Mouse (Mus musculus): ENCODE measurements around the gene Olfr17. TPM values are rescaled to one million over a fixed set of nuclear protein-coding genes. Genes with fewer than 3 reads are reported as not detected.
"Not testable (repeated sequence)": the region's sequence is repeated elsewhere in the genome, so short reads cannot be mapped to it uniquely, and the experiment has no call there.

Olfr17 gene
- total RNA-seq (2014; rRNA removed) (not detected in 2 replicates), polyA plus RNA-seq (2015; fragmentation: Nextera tagmentation; extraction: Ambion mirVana) (not detected in 2 replicates)

DNA sequence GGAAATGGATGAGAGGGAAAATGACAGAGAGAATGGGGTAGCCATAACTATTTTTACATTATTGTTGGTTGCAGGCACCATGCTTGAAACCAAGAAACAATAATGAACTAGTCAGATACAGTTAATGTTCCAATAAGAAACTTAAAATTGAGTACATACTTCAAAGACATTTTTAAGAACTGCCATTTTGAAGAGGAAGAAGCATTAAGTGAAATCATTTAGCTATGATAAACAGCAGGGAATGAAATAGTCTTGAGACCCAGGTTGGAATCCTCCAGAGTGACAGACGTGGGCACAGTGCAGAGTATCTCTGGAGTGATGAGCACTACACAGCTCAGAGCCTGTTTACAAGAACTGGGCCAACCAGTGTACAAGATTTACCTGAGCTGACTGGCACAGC is at the start of gene Olfr17:
Gene Olfr17, plus strand, starts transcription at position 301 of the 400 bp plus-strand sequence.
- WGBS = 61% methylated on average over 1 of the region's 1 CpGs

DNA sequence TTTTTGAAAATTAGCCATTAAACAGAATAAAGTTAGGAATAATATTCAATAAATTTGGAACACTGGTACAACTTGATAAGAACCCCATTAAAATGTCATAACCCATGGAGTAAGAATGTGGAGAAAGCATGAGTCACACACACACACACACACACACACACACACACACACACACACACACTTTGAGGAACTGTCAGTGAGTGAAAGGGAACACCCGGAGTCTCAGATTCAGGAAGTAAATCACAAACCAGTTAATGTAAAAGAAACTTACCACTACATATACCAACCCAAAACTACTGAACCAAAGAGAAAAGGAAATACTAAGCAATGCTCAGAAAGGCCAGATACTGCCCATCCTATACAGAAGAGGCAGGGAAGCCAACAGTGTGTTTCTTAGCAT is 48.6 kb upstream of the Olfr17 start:
- ATAC-seq (no peak), DNase-seq (no peak)
- Histone ChIP-seq H3K36me3 (ENCODE audit: insufficient read depth) (no peaks in the 10 kb centered on the region), H3K4me1 (ENCODE audit: insufficient read depth) (no peaks in the 10 kb centered on the region), H3K27me3 (ENCODE audit: insufficient read depth, low read length) (no peaks in the 10 kb centered on the region), H3K9me3 (ENCODE audit: low read length) (no peaks in the 10 kb centered on the region), H3K9ac (no peak overlapping the region), H3K4me3 (ENCODE audit: low read depth, low read length) (no peak overlapping the region), H3K4me2 (ENCODE audit: low read depth) (no peak overlapping the region), H3K27ac (ENCODE audit: low read depth, low read length) (no peak overlapping the region)
- 90% methylated on average over 1 of the region's 1 CpGs for WGBS
- TF ChIP-seq CTCF (IDR thresholded peaks at IDR 0.05; ENCODE audit: low read depth) = no peak

More for the DNA sequence above, at the start of gene Olfr17:
- no peak for DNase-seq
- no peaks in the 10 kb centered on the region for H3K36me3 ChIP-seq (ENCODE audit: insufficient read depth)
- ATAC-seq = no peak
- H3K27ac ChIP-seq (ENCODE audit: low read depth, low read length) = no peak within 1 kb of the TSS
- H3K4me2 ChIP-seq (ENCODE audit: low read depth) = no peak within 1 kb of the TSS
- no peaks in the 10 kb centered on the region for H3K9me3 ChIP-seq (ENCODE audit: low read length)
- H3K4me1 ChIP-seq (ENCODE audit: insufficient read depth) = no peaks in the 10 kb centered on the region
- no peak within 1 kb of the TSS for H3K9ac ChIP-seq
- no peak for TF ChIP-seq CTCF (IDR thresholded peaks at IDR 0.05; ENCODE audit: low read depth)
- no peak within 1 kb of the TSS for H3K4me3 ChIP-seq (ENCODE audit: low read depth, low read length)
- no peaks in the 10 kb centered on the region for H3K27me3 ChIP-seq (ENCODE audit: insufficient read depth, low read length)

DNA sequence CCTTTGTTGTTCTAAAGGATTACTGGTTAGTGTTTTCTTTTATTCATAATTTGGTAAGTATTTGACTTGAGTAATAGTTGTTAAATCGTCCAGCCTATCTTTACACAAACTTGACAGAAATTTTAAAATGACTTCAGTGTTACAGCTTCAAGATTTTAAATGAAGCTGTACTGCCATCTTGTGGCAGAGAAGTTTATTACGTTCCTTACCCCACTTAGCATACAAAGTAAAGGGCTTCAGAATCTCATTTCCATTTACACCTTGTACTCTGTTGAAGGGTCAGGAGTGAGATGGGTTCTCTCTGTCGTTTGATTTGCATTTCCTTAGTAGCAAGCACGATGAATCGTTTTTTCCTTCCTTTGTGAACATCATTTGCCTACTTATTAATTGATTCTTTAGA is 47.2 kb upstream of the Olfr17 start:
- Histone ChIP-seq H3K4me3 (ENCODE audit: low read depth, low read length) (no peak overlapping the region), H3K36me3 (ENCODE audit: insufficient read depth) (no peaks in the 10 kb centered on the region), H3K4me1 (ENCODE audit: insufficient read depth) (no peaks in the 10 kb centered on the region), H3K4me2 (ENCODE audit: low read depth) (no peak overlapping the region), H3K9ac (no peak overlapping the region), H3K27me3 (ENCODE audit: insufficient read depth, low read length) (no peaks in the 10 kb centered on the region), H3K9me3 (ENCODE audit: low read length) (no peaks in the 10 kb centered on the region), H3K27ac (ENCODE audit: low read depth, low read length) (no peak overlapping the region)
- peak; percentile 71 for TF ChIP-seq CTCF (IDR thresholded peaks at IDR 0.05; ENCODE audit: low read depth)
- peak; percentile 55 for ATAC-seq
- WGBS = 5% methylated on average over 5 of the region's 5 CpGs
- peak; percentile 79 for DNase-seq

DNA sequence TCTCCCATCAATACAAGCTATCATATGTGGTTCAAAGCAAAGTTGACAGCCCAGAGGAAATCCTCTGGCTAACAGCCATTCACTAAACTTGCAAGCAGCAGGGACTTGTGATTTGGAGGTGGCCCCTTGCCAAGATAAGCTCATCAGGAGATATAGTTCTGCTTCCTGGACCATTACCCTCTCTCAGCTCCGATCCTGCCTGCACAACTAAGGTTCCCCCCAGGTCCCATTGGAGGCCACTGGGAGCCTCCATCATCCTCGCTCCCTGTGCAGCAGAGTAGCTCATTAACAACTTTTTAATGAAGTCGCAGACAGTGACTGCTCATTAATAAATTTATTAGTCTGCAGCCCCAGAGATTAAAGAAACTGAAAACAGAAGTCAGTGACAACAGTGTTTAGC is 45.4 kb upstream of the Olfr17 start:
- Histone ChIP-seq H3K27ac (ENCODE audit: low read depth, low read length) (no peak overlapping the region), H3K4me1 (ENCODE audit: insufficient read depth) (no peaks in the 10 kb centered on the region), H3K9ac (no peak overlapping the region), H3K36me3 (ENCODE audit: insufficient read depth) (no peaks in the 10 kb centered on the region), H3K27me3 (ENCODE audit: insufficient read depth, low read length) (no peaks in the 10 kb centered on the region), H3K4me2 (ENCODE audit: low read depth) (no peak overlapping the region), H3K9me3 (ENCODE audit: low read length) (no peaks in the 10 kb centered on the region), H3K4me3 (ENCODE audit: low read depth, low read length) (no peak overlapping the region)
- WGBS = 43% methylated on average over 3 of the region's 3 CpGs
- no peak for ATAC-seq
- TF ChIP-seq CTCF (IDR thresholded peaks at IDR 0.05; ENCODE audit: low read depth) = no peak
- DNase-seq = no peak

DNA sequence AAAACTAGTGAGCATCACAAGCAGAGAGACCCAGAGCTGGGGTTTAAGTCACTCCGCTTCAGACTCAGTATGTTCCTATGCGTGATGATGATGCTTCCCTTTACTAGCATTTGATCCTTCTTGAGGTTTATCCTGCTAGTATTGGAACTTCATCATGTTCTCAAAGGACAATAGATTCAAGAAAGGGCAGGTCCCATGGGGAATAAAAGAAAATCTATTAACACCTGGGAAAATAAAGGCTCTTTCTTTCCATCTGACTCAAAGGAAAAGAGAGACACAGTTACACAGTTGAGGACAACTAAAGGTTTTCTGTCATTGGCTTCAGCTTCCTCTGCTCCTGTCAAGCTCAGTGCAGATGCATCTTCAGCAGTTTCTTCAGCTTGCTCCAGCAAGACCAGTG is 22.3 kb upstream of the Olfr17 start, which contains the start of gene Olfr714:
Gene Olfr714, plus strand, starts transcription at position 301 of the 400 bp plus-strand sequence.
- 92% methylated on average over 2 of the region's 2 CpGs for WGBS
- no peaks in the 10 kb centered on the region for H3K27me3 ChIP-seq (ENCODE audit: insufficient read depth, low read length)

DNA sequence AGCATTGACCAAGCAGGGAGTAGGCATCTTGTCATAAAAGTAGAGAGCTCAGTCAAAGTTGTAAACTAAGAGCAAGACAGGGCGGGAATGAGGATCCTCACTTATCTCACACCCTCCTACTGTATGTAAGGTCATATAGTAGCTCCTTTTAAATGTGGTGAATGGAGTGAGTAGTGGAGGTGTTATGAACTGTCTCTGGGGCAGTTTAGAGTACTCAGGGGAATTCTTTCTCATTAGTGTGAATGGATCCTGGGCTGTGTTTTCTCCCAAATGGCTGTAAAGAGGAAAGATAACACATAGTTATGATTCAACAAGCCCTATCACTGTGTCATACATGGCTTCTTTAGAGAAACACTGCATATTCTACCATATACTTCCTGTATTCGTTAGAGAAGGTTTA is 17.2 kb downstream of the Olfr17 start, which contains the start of gene Olfr715b:
Gene Olfr715b, minus strand, starts transcription at position 101 of the 400 bp plus-strand sequence.
- not testable (repeated sequence) for H3K36me3 ChIP-seq (ENCODE audit: insufficient read depth); ATAC-seq; H3K27ac ChIP-seq (ENCODE audit: low read depth, low read length); DNase-seq; H3K4me2 ChIP-seq (ENCODE audit: low read depth); H3K9ac ChIP-seq; H3K27me3 ChIP-seq (ENCODE audit: insufficient read depth, low read length); H3K9me3 ChIP-seq (ENCODE audit: low read length); H3K4me3 ChIP-seq (ENCODE audit: low read depth, low read length); H3K4me1 ChIP-seq (ENCODE audit: insufficient read depth)
- WGBS = 83% methylated on average over 1 of the region's 2 CpGs

More for the DNA sequence above, 22.3 kb upstream of the Olfr17 start, which contains the start of gene Olfr714:
- TF ChIP-seq CTCF (IDR thresholded peaks at IDR 0.05; ENCODE audit: low read depth) = no peak
- DNase-seq (no peak), ATAC-seq (no peak)
- no peaks in the 10 kb centered on the region for H3K36me3 ChIP-seq (ENCODE audit: insufficient read depth)
- H3K4me3 ChIP-seq (ENCODE audit: low read depth, low read length) = no peak within 1 kb of the TSS
- H3K4me1 ChIP-seq (ENCODE audit: insufficient read depth) = no peaks in the 10 kb centered on the region
- H3K9me3 ChIP-seq (ENCODE audit: low read length) = no peaks in the 10 kb centered on the region
- H3K4me2 ChIP-seq (ENCODE audit: low read depth) = no peak within 1 kb of the TSS
- no peak within 1 kb of the TSS for H3K9ac ChIP-seq
- H3K27ac ChIP-seq (ENCODE audit: low read depth, low read length) = no peak within 1 kb of the TSS

DNA sequence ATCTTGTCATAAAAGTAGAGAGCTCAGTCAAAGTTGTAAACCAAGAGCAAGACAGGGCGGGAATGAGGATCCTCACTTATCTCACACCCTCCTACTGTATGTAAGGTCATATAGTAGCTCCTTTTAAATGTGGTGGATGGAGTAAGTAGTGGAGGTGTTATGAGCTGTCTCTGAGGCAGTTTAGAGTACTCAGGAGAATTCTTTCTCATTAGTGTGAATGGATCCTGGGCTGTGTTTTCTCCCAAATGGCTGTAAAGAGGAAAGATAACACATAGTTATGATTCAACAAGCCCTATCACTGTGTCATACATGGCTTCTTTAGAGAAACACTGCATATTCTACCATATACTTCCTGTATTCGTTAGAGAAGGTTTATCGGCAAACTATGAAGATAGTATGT is 38.0 kb downstream of the Olfr17 start, which contains the start of gene Olfr715:
Gene Olfr715, minus strand, starts transcription at position 101 of the 400 bp plus-strand sequence.
- not testable (repeated sequence) for H3K9ac ChIP-seq; H3K27me3 ChIP-seq (ENCODE audit: insufficient read depth, low read length); H3K36me3 ChIP-seq (ENCODE audit: insufficient read depth); ATAC-seq; H3K4me3 ChIP-seq (ENCODE audit: low read depth, low read length); H3K4me2 ChIP-seq (ENCODE audit: low read depth); H3K27ac ChIP-seq (ENCODE audit: low read depth, low read length); H3K4me1 ChIP-seq (ENCODE audit: insufficient read depth); DNase-seq; H3K9me3 ChIP-seq (ENCODE audit: low read length)
- 93% methylated on average over 2 of the region's 3 CpGs for WGBS

DNA sequence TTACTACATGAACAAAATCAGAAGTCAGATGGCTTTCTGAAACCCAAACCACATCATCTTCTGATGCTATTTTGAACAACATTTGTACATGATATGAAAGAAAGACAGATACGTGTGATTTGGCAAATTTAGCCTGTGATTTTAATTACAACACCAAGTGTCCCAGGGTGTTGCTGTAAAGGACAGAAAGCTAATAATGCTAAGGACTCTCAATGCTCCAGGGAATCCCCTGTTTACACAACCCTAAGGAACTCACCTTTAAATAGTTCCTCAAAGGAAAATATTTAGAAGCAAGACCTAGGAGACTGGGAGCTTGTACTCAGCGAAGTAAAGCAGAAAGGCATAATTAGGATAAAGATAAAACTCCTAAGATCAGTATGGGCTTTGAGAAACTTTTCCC is 45.0 kb downstream of the Olfr17 start, which contains the start of gene Olfr716:
Gene Olfr716, plus strand, starts transcription at position 301 of the 400 bp plus-strand sequence.
- H3K4me1 ChIP-seq (ENCODE audit: insufficient read depth); H3K27ac ChIP-seq (ENCODE audit: low read depth, low read length); H3K27me3 ChIP-seq (ENCODE audit: insufficient read depth, low read length); ATAC-seq; H3K9ac ChIP-seq; H3K9me3 ChIP-seq (ENCODE audit: low read length); H3K4me3 ChIP-seq (ENCODE audit: low read depth, low read length); H3K36me3 ChIP-seq (ENCODE audit: insufficient read depth); H3K4me2 ChIP-seq (ENCODE audit: low read depth); DNase-seq: not testable (repeated sequence)
- 78% methylated on average over 2 of the region's 2 CpGs for WGBS

Other genes with a start within 250 kb of the Olfr17 start
- not detected in 2 replicates for gene Olfr703, start 249.9 kb upstream of the Olfr17 start, total RNA-seq (2014; rRNA removed)
- not detected in 2 replicates for gene Olfr703, start 249.9 kb upstream of the Olfr17 start, polyA plus RNA-seq (2015; fragmentation: Nextera tagmentation; extraction: Ambion mirVana)
- gene Olfr704, start 230.0 kb upstream of the Olfr17 start, total RNA-seq (2014; rRNA removed) = not detected in 2 replicates
- gene Olfr704, start 230.0 kb upstream of the Olfr17 start, polyA plus RNA-seq (2015; fragmentation: Nextera tagmentation; extraction: Ambion mirVana) = not detected in 2 replicates
- not detected in 2 replicates for gene Olfr705, start 216.3 kb upstream of the Olfr17 start, total RNA-seq (2014; rRNA removed)
- not detected in 2 replicates for gene Olfr705, start 216.3 kb upstream of the Olfr17 start, polyA plus RNA-seq (2015; fragmentation: Nextera tagmentation; extraction: Ambion mirVana)
- gene Olfr706, start 205.1 kb upstream of the Olfr17 start, total RNA-seq (2014; rRNA removed) = not detected in 2 replicates
- gene Olfr706, start 205.1 kb upstream of the Olfr17 start, polyA plus RNA-seq (2015; fragmentation: Nextera tagmentation; extraction: Ambion mirVana) = not detected in 2 replicates
- not detected in 2 replicates for gene Olfr707, start 192.0 kb upstream of the Olfr17 start, total RNA-seq (2014; rRNA removed)
- not detected in 2 replicates for gene Olfr707, start 192.0 kb upstream of the Olfr17 start, polyA plus RNA-seq (2015; fragmentation: Nextera tagmentation; extraction: Ambion mirVana)
- not detected in 2 replicates for gene Olfr1532-ps1, start 185.2 kb upstream of the Olfr17 start, total RNA-seq (2014; rRNA removed)
- not detected in 2 replicates for gene Olfr1532-ps1, start 185.2 kb upstream of the Olfr17 start, polyA plus RNA-seq (2015; fragmentation: Nextera tagmentation; extraction: Ambion mirVana)
- not detected in 2 replicates for gene Olfr709-ps1, start 161.0 kb upstream of the Olfr17 start, total RNA-seq (2014; rRNA removed)
- not detected in 2 replicates for gene Olfr709-ps1, start 161.0 kb upstream of the Olfr17 start, polyA plus RNA-seq (2015; fragmentation: Nextera tagmentation; extraction: Ambion mirVana)
- not detected in 2 replicates for gene Olfr710, start 144.9 kb upstream of the Olfr17 start, total RNA-seq (2014; rRNA removed)
- gene Olfr710, start 144.9 kb upstream of the Olfr17 start, polyA plus RNA-seq (2015; fragmentation: Nextera tagmentation; extraction: Ambion mirVana) = not detected in 2 replicates
- not detected in 2 replicates for gene Olfr6, start 129.3 kb upstream of the Olfr17 start, total RNA-seq (2014; rRNA removed)
- not detected in 2 replicates for gene Olfr6, start 129.3 kb upstream of the Olfr17 start, polyA plus RNA-seq (2015; fragmentation: Nextera tagmentation; extraction: Ambion mirVana)
- gene Olfr711, start 117.8 kb upstream of the Olfr17 start, total RNA-seq (2014; rRNA removed) = not detected in 2 replicates
- gene Olfr711, start 117.8 kb upstream of the Olfr17 start, polyA plus RNA-seq (2015; fragmentation: Nextera tagmentation; extraction: Ambion mirVana) = not detected in 2 replicates
- gene Olfr2, start 87.1 kb upstream of the Olfr17 start, total RNA-seq (2014; rRNA removed) = not detected in 2 replicates
- gene Olfr2, start 87.1 kb upstream of the Olfr17 start, polyA plus RNA-seq (2015; fragmentation: Nextera tagmentation; extraction: Ambion mirVana) = not detected in 2 replicates
- not detected in 2 replicates for gene Olfr713, start 62.0 kb upstream of the Olfr17 start, total RNA-seq (2014; rRNA removed)
- not detected in 2 replicates for gene Olfr713, start 62.0 kb upstream of the Olfr17 start, polyA plus RNA-seq (2015; fragmentation: Nextera tagmentation; extraction: Ambion mirVana)
- gene Olfr714, start 22.2 kb upstream of the Olfr17 start, total RNA-seq (2014; rRNA removed) = not detected in 2 replicates
- not detected in 2 replicates for gene Olfr714, start 22.2 kb upstream of the Olfr17 start, polyA plus RNA-seq (2015; fragmentation: Nextera tagmentation; extraction: Ambion mirVana)
- gene Olfr715b, start 17.1 kb downstream of the Olfr17 start, total RNA-seq (2014; rRNA removed) = not detected in 2 replicates
- not detected in 2 replicates for gene Olfr715b, start 17.1 kb downstream of the Olfr17 start, polyA plus RNA-seq (2015; fragmentation: Nextera tagmentation; extraction: Ambion mirVana)
- not detected in 2 replicates for gene Olfr715, start 37.9 kb downstream of the Olfr17 start, total RNA-seq (2014; rRNA removed)
- not detected in 2 replicates for gene Olfr715, start 37.9 kb downstream of the Olfr17 start, polyA plus RNA-seq (2015; fragmentation: Nextera tagmentation; extraction: Ambion mirVana)
- not detected in 2 replicates for gene Olfr716, start 45.1 kb downstream of the Olfr17 start, total RNA-seq (2014; rRNA removed)
- gene Olfr716, start 45.1 kb downstream of the Olfr17 start, polyA plus RNA-seq (2015; fragmentation: Nextera tagmentation; extraction: Ambion mirVana) = not detected in 2 replicates
- gene Nlrp14, start 73.8 kb downstream of the Olfr17 start, total RNA-seq (2014; rRNA removed) = 0.05 TPM in 1 of 2 replicates, not detected in the other
- not detected in 2 replicates for gene Nlrp14, start 73.8 kb downstream of the Olfr17 start, polyA plus RNA-seq (2015; fragmentation: Nextera tagmentation; extraction: Ambion mirVana)
- gene Rbmxl2, start 116.2 kb downstream of the Olfr17 start, total RNA-seq (2014; rRNA removed) = not detected in 2 replicates
- gene Rbmxl2, start 116.2 kb downstream of the Olfr17 start, polyA plus RNA-seq (2015; fragmentation: Nextera tagmentation; extraction: Ambion mirVana) = not detected in 2 replicates

Data from forebrain, postnatal 0 days (tissue).